Mouse (Mus musculus) lung, embryonic 16.5 days (tissue): ENCODE measurements around the gene Arid1b. TPM values are rescaled to one million over a fixed set of nuclear protein-coding genes. Genes with fewer than 3 reads are reported as not detected.

Experiments
- ATAC-seq: fragments of 200-750 bp; cut with Nextera tagmentation; 2 replicates; pipeline ENCODE4 v1.8.0; 2017; ENCODE audit warnings: low read depth, mild to moderate bottlenecking, moderate library complexity
- H3K27ac ChIP-seq: fragments of 300-500 bp; sonication (generic); 2 replicates; pipeline ENCODE4 v1.5.1; 2014; ENCODE audit warnings: mild to moderate bottlenecking, control low read depth, low read length
- H3K27me3 ChIP-seq: fragments of 300-500 bp; sonication (generic); 2 replicates; pipeline ENCODE4 v1.6.1; 2014; ENCODE audit warnings: low read depth, low read length, mixed read lengths; ENCODE audit not compliant: control insufficient read depth, insufficient read depth
- H3K36me3 ChIP-seq: fragments of 300-500 bp; sonication (generic); 2 replicates; pipeline ENCODE4 v1.6.1; 2014; ENCODE audit warnings: low read length; ENCODE audit not compliant: control insufficient read depth, insufficient read depth
- H3K4me1 ChIP-seq: fragments of 300-500 bp; sonication (generic); replicated peaks from 2 replicates; pipeline ENCODE4 v1.6.1; 2014; ENCODE audit warnings: low read length, mixed read lengths; ENCODE audit not compliant: control insufficient read depth, insufficient read depth
- H3K4me2 ChIP-seq: fragments of 300-500 bp; sonication (generic); 2 replicates; pipeline ENCODE4 v1.6.1; 2014; ENCODE audit warnings: low read depth, low read length, control low read depth
- H3K4me3 ChIP-seq: fragments of 300-500 bp; sonication (generic); 2 replicates; pipeline ENCODE4 v1.5.1; 2014; ENCODE audit warnings: mild to moderate bottlenecking, low read length, control low read depth
- H3K9ac ChIP-seq: fragments of 300-500 bp; sonication (generic); 2 replicates; pipeline ENCODE4 v1.6.1; 2014; ENCODE audit warnings: low read length, control low read depth
- H3K9me3 ChIP-seq: fragments of 300-500 bp; sonication (generic); 2 replicates; pipeline ENCODE4 v1.6.1; 2016; ENCODE audit warnings: low read length; ENCODE audit not compliant: control insufficient read depth
- WGBS: fragments of 180-500 bp; shearing (Covaris S2); extraction: QIAGEN DNeasy Blood & Tissue Kit; methylation state at CpG from one replicate; pipeline ENCODE4 v1.1.7; 2014; 5-methylcytosine and 5-hydroxymethylcytosine counted together
- polyA plus RNA-seq: library from polyadenylated mRNA; unstranded; fragments of >200 nt; fragmentation: Nextera tagmentation; extraction: Ambion mirVana; gene quantifications from 2 replicates; pipeline ENCODE4 v1.2.1, GENCODE M21; 2015

Gene Arid1b
- polyA plus RNA-seq, 1 experiment from 2014 or later: 10.2 TPM

- Histone ChIP-seq H3K27me3 (no peaks in the 10 kb centered on the region), H3K9me3 (no peaks in the 10 kb centered on the region), H3K36me3 (no peaks in the 10 kb centered on the region), H3K27ac (no peak overlapping the region), H3K4me3 (no peak overlapping the region), H3K9ac (no peak overlapping the region), H3K4me1 (peaks cover 11% of the 10 kb centered on the region), H3K4me2 (no peak overlapping the region)
- ATAC-seq: no peak
- 86% methylated on average over 6 of the region's 6 CpGs for WGBS
Measured at GRCm38 (mm10) chr17:5275749-5276148, 281.6 kb downstream of the Arid1b start.

- Histone ChIP-seq H3K36me3 (no peaks in the 10 kb centered on the region), H3K27ac (no peak overlapping the region), H3K9ac (no peak overlapping the region), H3K4me3 (no peak overlapping the region), H3K9me3 (no peaks in the 10 kb centered on the region), H3K4me1 (peaks cover 11% of the 10 kb centered on the region), H3K4me2 (no peak overlapping the region), H3K27me3 (no peaks in the 10 kb centered on the region)
- no peak for ATAC-seq
- 86% methylated on average over 17 of the region's 17 CpGs for WGBS
Measured at GRCm38 (mm10) chr17:5277137-5277871, 283.2 kb downstream of the Arid1b start.

- Histone ChIP-seq H3K9me3 (no peaks in the 10 kb centered on the region), H3K27me3 (no peaks in the 10 kb centered on the region), H3K9ac (no peak overlapping the region), H3K36me3 (no peaks in the 10 kb centered on the region), H3K4me3 (no peak overlapping the region), H3K4me2 (no peak overlapping the region), H3K4me1 (peaks cover 7% of the 10 kb centered on the region), H3K27ac (no peak overlapping the region)
- no peak for ATAC-seq
- WGBS: 80% methylated on average over 4 of the region's 4 CpGs
Measured at GRCm38 (mm10) chr17:5280499-5281053, 286.4 kb downstream of the Arid1b start.

- Histone ChIP-seq H3K9me3 (no peaks in the 10 kb centered on the region), H3K36me3 (no peaks in the 10 kb centered on the region), H3K9ac (no peak overlapping the region), H3K4me3 (no peak overlapping the region), H3K4me1 (peaks cover 11% of the 10 kb centered on the region; the same call in 1 of the 2 replicates), H3K4me2 (no peak overlapping the region), H3K27ac (no peak overlapping the region), H3K27me3 (no peaks in the 10 kb centered on the region)
- ATAC-seq: no peak
- WGBS: 83% methylated on average over 10 of the region's 10 CpGs
Measured at GRCm38 (mm10) chr17:5284783-5285182, 290.7 kb downstream of the Arid1b start.

- Histone ChIP-seq H3K9me3 (no peaks in the 10 kb centered on the region), H3K4me1 (peaks cover 11% of the 10 kb centered on the region; the same call in 1 of the 2 replicates), H3K36me3 (peaks cover 4% of the 10 kb centered on the region; the same call in 1 of the 2 replicates), H3K4me3 (no peak overlapping the region), H3K4me2 (no peak overlapping the region), H3K9ac (no peak overlapping the region), H3K27me3 (no peaks in the 10 kb centered on the region), H3K27ac (no peak overlapping the region)
- no peak for ATAC-seq
- WGBS: 64% methylated on average over 13 of the region's 13 CpGs
Measured at GRCm38 (mm10) chr17:5285877-5286440, 291.8 kb downstream of the Arid1b start.

GRCm38 (mm10) chr17:5286571-5287209 is 292.6 kb downstream of the Arid1b start:
- no peak overlapping the region for H3K4me2 ChIP-seq
- no peak overlapping the region for H3K9ac ChIP-seq
- no peak overlapping the region for H3K27ac ChIP-seq
- 72% methylated on average over 15 of the region's 15 CpGs for WGBS
- H3K9me3 ChIP-seq: no peaks in the 10 kb centered on the region
- peaks cover 9% of the 10 kb centered on the region for H3K36me3 ChIP-seq
- peaks cover 11% of the 10 kb centered on the region; the same call in 1 of the 2 replicates for H3K4me1 ChIP-seq
- no peaks in the 10 kb centered on the region for H3K27me3 ChIP-seq
- ATAC-seq: no peak
- no peak overlapping the region for H3K4me3 ChIP-seq

- peaks cover 9% of the 10 kb centered on the region for H3K36me3 ChIP-seq
- WGBS: 49% methylated on average over 4 of the region's 4 CpGs
- H3K4me1 ChIP-seq: peaks cover 11% of the 10 kb centered on the region; the same call in 1 of the 2 replicates
- no peaks in the 10 kb centered on the region for H3K9me3 ChIP-seq
- H3K27ac ChIP-seq: no peak overlapping the region
- no peaks in the 10 kb centered on the region for H3K27me3 ChIP-seq
- H3K4me3 ChIP-seq: no peak overlapping the region
- H3K4me2 ChIP-seq: no peak overlapping the region
- no peak for ATAC-seq
- no peak overlapping the region for H3K9ac ChIP-seq
Measured at GRCm38 (mm10) chr17:5287210-5287591, 293.1 kb downstream of the Arid1b start.

GRCm38 (mm10) chr17:5287641-5288040 is 293.5 kb downstream of the Arid1b start:
- no peak overlapping the region for H3K9ac ChIP-seq
- H3K4me2 ChIP-seq: no peak overlapping the region
- peaks cover 11% of the 10 kb centered on the region; the same call in 1 of the 2 replicates for H3K4me1 ChIP-seq
- H3K4me3 ChIP-seq: no peak overlapping the region
- H3K36me3 ChIP-seq: peaks cover 9% of the 10 kb centered on the region
- no peak for ATAC-seq
- H3K27ac ChIP-seq: no peak overlapping the region
- no peaks in the 10 kb centered on the region for H3K9me3 ChIP-seq
- H3K27me3 ChIP-seq: no peaks in the 10 kb centered on the region
- 60% methylated on average over 9 of the region's 9 CpGs for WGBS
